Mouse (Mus musculus) thymus, postnatal 4 days (tissue): ENCODE results near the gene Ptprn2.

ENCODE experiments used
- DNase-seq: peaks from one replicate; pipeline ENCODE4 v3.0.0; 2021

Gene Ptprn2

GRCm38 (mm10) chr12:117274576-117274975, 789.1 kb downstream of the Ptprn2 start:
- DNase-seq: no peak

- DNase-seq: no peak
Measured at GRCm38 (mm10) chr12:117280790-117281189, 795.3 kb downstream of the Ptprn2 start.

- DNase-seq: no peak
Measured at GRCm38 (mm10) chr12:117282659-117283058, 797.1 kb downstream of the Ptprn2 start.

GRCm38 (mm10) chr12:117287456-117287855, 801.9 kb downstream of the Ptprn2 start:
- no peak for DNase-seq

GRCm38 (mm10) chr12:117291943-117292342, 806.4 kb downstream of the Ptprn2 start:
- DNase-seq: no peak

- no peak for DNase-seq
Measured at GRCm38 (mm10) chr12:117296792-117297191, 811.3 kb downstream of the Ptprn2 start.

- DNase-seq: no peak
Measured at GRCm38 (mm10) chr12:117299084-117299483, 813.6 kb downstream of the Ptprn2 start.

- no peak for DNase-seq
Measured at GRCm38 (mm10) chr12:117304751-117305624, 819.5 kb downstream of the Ptprn2 start.

- DNase-seq: no peak
Measured at GRCm38 (mm10) chr12:117305625-117306105, 820.1 kb downstream of the Ptprn2 start.

GRCm38 (mm10) chr12:117312079-117312478, 826.6 kb downstream of the Ptprn2 start:
- DNase-seq: no peak

GRCm38 (mm10) chr12:117314987-117315386, 829.5 kb downstream of the Ptprn2 start:
- no peak for DNase-seq

- DNase-seq: no peak
Measured at GRCm38 (mm10) chr12:117315661-117316060, 830.1 kb downstream of the Ptprn2 start.

- DNase-seq: no peak
Measured at GRCm38 (mm10) chr12:117318229-117318628, 832.7 kb downstream of the Ptprn2 start.

GRCm38 (mm10) chr12:117323017-117323416, 837.5 kb downstream of the Ptprn2 start:
- no peak for DNase-seq
